Mouse (Mus musculus): ENCODE results near the gene Syt12.
A peak's percentile ranks its signal among the peaks of the same experiment; 100 is the strongest.
"Not testable (repeated sequence)": the region's sequence is repeated elsewhere in the genome, so short reads cannot be mapped to it uniquely, and the experiment has no call there.

Gene Syt12

GRCm38 (mm10) chr19:4487877-4488276, 10.6 kb upstream of the Syt12 start:
- peak; percentile 41 for DNase-seq

GRCm38 (mm10) chr19:4485006-4485405, 7.8 kb upstream of the Syt12 start:
- DNase-seq, result no peak

- no peak for DNase-seq
Measured at GRCm38 (mm10) chr19:4482111-4482859, 5.0 kb upstream of the Syt12 start.

- DNase-seq, result no peak
Measured at GRCm38 (mm10) chr19:4481326-4481725, 4.1 kb upstream of the Syt12 start.

- no peak for DNase-seq
Measured at GRCm38 (mm10) chr19:4480041-4480440, 2.8 kb upstream of the Syt12 start.

- DNase-seq, result no peak
Measured at GRCm38 (mm10) chr19:4478190-4478516, 906 bp upstream of the Syt12 start.

- DNase-seq, result peak; percentile 28
Measured at GRCm38 (mm10) chr19:4476601-4477257, 518 bp downstream of the Syt12 start.

- no peak for DNase-seq
Measured at GRCm38 (mm10) chr19:4475224-4475925, 1.9 kb downstream of the Syt12 start.

- DNase-seq, result no peak
Measured at GRCm38 (mm10) chr19:4474739-4475138, 2.5 kb downstream of the Syt12 start.

GRCm38 (mm10) chr19:4473549-4473948, 3.7 kb downstream of the Syt12 start:
- DNase-seq, result no peak

GRCm38 (mm10) chr19:4468363-4468762, 8.9 kb downstream of the Syt12 start:
- DNase-seq, result peak; percentile 25

GRCm38 (mm10) chr19:4464666-4465065, 12.6 kb downstream of the Syt12 start:
- DNase-seq, result no peak

- no peak for DNase-seq
Measured at GRCm38 (mm10) chr19:4461981-4462380, 15.3 kb downstream of the Syt12 start.

- DNase-seq, result peak; percentile 75
Measured at GRCm38 (mm10) chr19:4456227-4456626, 21.0 kb downstream of the Syt12 start.

- DNase-seq, result no peak
Measured at GRCm38 (mm10) chr19:4455071-4455800, 22.0 kb downstream of the Syt12 start.

- DNase-seq, result not testable (repeated sequence)
Measured at GRCm38 (mm10) chr19:4454040-4454439, 23.2 kb downstream of the Syt12 start.

- no peak for DNase-seq
Measured at GRCm38 (mm10) chr19:4452525-4452924, 24.7 kb downstream of the Syt12 start.

- DNase-seq, result no peak
Measured at GRCm38 (mm10) chr19:4451965-4452364, 25.3 kb downstream of the Syt12 start.

GRCm38 (mm10) chr19:4451098-4451497, 26.1 kb downstream of the Syt12 start:
- DNase-seq, result no peak

- no peak for DNase-seq
Measured at GRCm38 (mm10) chr19:4450666-4451065, 26.6 kb downstream of the Syt12 start.

- no peak for DNase-seq
Measured at GRCm38 (mm10) chr19:4449230-4449629, 28.0 kb downstream of the Syt12 start.

- DNase-seq, result no peak
Measured at GRCm38 (mm10) chr19:4447445-4447844, 29.8 kb downstream of the Syt12 start.
